18 mouse cellular contexts compared by ENCODE assay signal in the genomic region with DNA sequence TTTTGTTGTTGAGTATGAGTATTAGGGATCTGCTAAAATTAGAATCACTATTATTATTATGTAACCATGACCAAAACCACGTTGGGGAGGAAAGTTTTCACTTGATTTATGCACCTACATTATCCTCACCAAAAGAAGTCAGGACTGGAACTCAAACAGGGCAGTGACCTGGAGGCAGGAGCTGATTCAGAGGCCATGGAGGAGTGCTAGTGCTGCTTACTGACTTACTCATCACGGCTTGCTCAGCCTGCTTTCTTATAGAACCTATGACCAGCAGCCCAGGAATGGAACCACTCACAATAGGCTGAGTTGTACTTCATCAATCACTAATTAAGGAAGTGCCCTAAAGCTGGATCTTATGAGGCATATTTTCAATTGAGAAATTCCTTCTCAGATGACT.
"Had no signal": no experiment of that assay in that cellular context is flagged by ENCODE, and none has a peak within 500 bp of the region (broad histone marks: within the 10 kb centered on the region; RNA-seq: fewer than 3 reads in every experiment).

No protein-coding gene starts in this region.

- H3K9ac ChIP-seq: liver, postnatal 0 days; lung, embryonic 15.5 days; midbrain, embryonic 13.5 days; midbrain, embryonic 15.5 days; neural tube, embryonic 12.5 days had no signal

- H3K4me3 ChIP-seq: lung, embryonic 15.5 days; megakaryocyte, embryonic 14.5 days; midbrain, embryonic 13.5 days; midbrain, embryonic 15.5 days; neural tube, embryonic 12.5 days had no signal

- H3K9me3 ChIP-seq: lung, embryonic 15.5 days; midbrain, embryonic 13.5 days; midbrain, embryonic 15.5 days; neural tube, embryonic 12.5 days had no signal

- H3K4me2 ChIP-seq: lung, embryonic 15.5 days; midbrain, embryonic 11.5 days; midbrain, embryonic 13.5 days; midbrain, embryonic 15.5 days; neural tube, embryonic 12.5 days had no signal

- DNase-seq: liver, postnatal 0 days; lung, adult 2 months; lung, postnatal 14 days; lung, postnatal 36 days; right cerebral cortex, postnatal 25 days; right cerebral cortex, postnatal 4 days; spleen, adult 18-20 months; thymus, adult 18-20 months; thymus, postnatal 14 days; thymus, postnatal 36 days had no signal

- H3K27me3 ChIP-seq: lung, embryonic 15.5 days; megakaryocyte, embryonic 14.5 days; midbrain, embryonic 13.5 days; midbrain, embryonic 15.5 days; neural tube, embryonic 12.5 days had no signal

- H3K27ac ChIP-seq: lung, embryonic 15.5 days; macrophage; midbrain, embryonic 13.5 days; midbrain, embryonic 15.5 days; neural tube, embryonic 12.5 days had no signal

- H3K4me1 ChIP-seq: lung, embryonic 15.5 days; megakaryocyte, embryonic 14.5 days; midbrain, embryonic 13.5 days; midbrain, embryonic 15.5 days; neural tube, embryonic 12.5 days had no signal

- ATAC-seq: liver, postnatal 0 days; lung, postnatal 0 days; midbrain, embryonic 13.5 days; midbrain, embryonic 15.5 days had no signal

- H3K36me3 ChIP-seq: lung, embryonic 15.5 days; midbrain, embryonic 13.5 days; midbrain, embryonic 15.5 days; neural tube, embryonic 12.5 days had no signal
